In genomic region chr6:47787941-47788736, GRCm38 (mm10) we compare ENCODE assay signal across 8 mouse cellular contexts. TPM values are rescaled to one million over a fixed set of nuclear protein-coding genes. Genes with fewer than 3 reads are reported as not detected.
A peak's percentile ranks its signal among the peaks of the same experiment; 100 is the strongest.
DNase-seq lines count a peak whose midpoint lies in the region; ATAC-seq lines count a peak whose summit lies in the region.

No protein-coding gene starts in this region.

- H3K27ac ChIP-seq in hindbrain, embryonic 13.5 days = peak overlapping the region; percentile 97

- H3K9me3 ChIP-seq in hindbrain, embryonic 13.5 days = no peaks in the 10 kb centered on the region

- peaks cover 5% of the 10 kb centered on the region; the same call in 1 of the 2 replicates for H3K36me3 ChIP-seq in hindbrain, embryonic 13.5 days

- H3K4me2 ChIP-seq in hindbrain, embryonic 13.5 days = peak overlapping the region; percentile 61

- H3K27me3 ChIP-seq in hindbrain, embryonic 13.5 days = no peaks in the 10 kb centered on the region

- ATAC-seq in hindbrain, embryonic 13.5 days (ENCODE audit: low FRiP score) = peak; percentile 92

- H3K4me3 ChIP-seq in hindbrain, embryonic 13.5 days = peak overlapping the region; percentile 48

- 2% methylated on average over 18 of the region's 18 CpGs for WGBS in hindbrain, embryonic 13.5 days

- peak overlapping the region; percentile 78 for H3K9ac ChIP-seq in hindbrain, embryonic 13.5 days

- peak; percentile 92 for DNase-seq in NIH3T3 (ENCODE audit: low read depth)
- DNase-seq in cerebellum, postnatal 14 days = peak; percentile 84 to 88
- peak; percentile 75 to 80 for DNase-seq in frontal cortex, postnatal 14 days (ENCODE audit: low spot score in 2 of 2)
- DNase-seq in layer of hippocampus, postnatal 25 days (ENCODE audit: extremely low spot score in 1 of 2, low spot score in 1 of 2) = peak; percentile 70 to 72
- DNase-seq in lung, postnatal 14 days = peak; percentile 81
- peak; percentile 77 for DNase-seq in ovary, postnatal 36 days (ENCODE audit: low spot score)
- DNase-seq in thymus, postnatal 14 days = peak; percentile 57

- peaks cover 6% of the 10 kb centered on the region for H3K4me1 ChIP-seq in hindbrain, embryonic 13.5 days (replicated peaks)

RNA-seq across cellular contexts. Expression of gene Pdia4, which starts 25.1 kb away (rescaled TPM):
- 177 and 180 TPM in 2 replicates for polyA plus RNA-seq in hindbrain, embryonic 13.5 days (2015; fragmentation: Nextera tagmentation; extraction: Ambion mirVana)
- 10 to 100 TPM; 53.5 to 67.5 TPM for total RNA-seq in layer of hippocampus, postnatal 25 days (2021)

RNA-seq across cellular contexts. Expression of gene Zfp786, which starts 42.5 kb away (rescaled TPM):
- polyA plus RNA-seq in hindbrain, embryonic 13.5 days (2015; fragmentation: Nextera tagmentation; extraction: Ambion mirVana) = 15.3 and 16.6 TPM in 2 replicates
- 1 to 10 TPM; 3.8 to 4.9 TPM for total RNA-seq in layer of hippocampus, postnatal 25 days (2021)

RNA-seq across cellular contexts. Expression of gene Zfp398, which starts 47.3 kb away (rescaled TPM):
- 17.9 and 18.1 TPM in 2 replicates for polyA plus RNA-seq in hindbrain, embryonic 13.5 days (2015; fragmentation: Nextera tagmentation; extraction: Ambion mirVana)
- total RNA-seq in layer of hippocampus, postnatal 25 days (2021) = 10 to 100 TPM; 18.5 to 23.5 TPM

Comparison
In these comparisons a context has a peak if more than half of its experiments do, and no peak if none do; other contexts are left out.
1. Peak in every context shown above with its lines: DNase-seq, ATAC-seq, H3K4me3 ChIP-seq and H3K27ac ChIP-seq.